Mouse (Mus musculus) common myeloid progenitor, adult 5-6 weeks (primary cell): ENCODE data around the gene Gm16368. TPM values are rescaled to one million over a fixed set of nuclear protein-coding genes. Genes with fewer than 3 reads are reported as not detected.
"Not testable (repeated sequence)": the region's sequence is repeated elsewhere in the genome, so short reads cannot be mapped to it uniquely, and the experiment has no call there.

Experiments used
- ATAC-seq: replicated peaks from 2 replicates; pipeline ENCODE4 v1.8.0; 2016; ENCODE audit warnings: low read depth, mild to moderate bottlenecking, moderate TSS enrichment, inconsistent platforms; ENCODE audit not compliant: poor library complexity, severe bottlenecking
- total RNA-seq: library from RNA; stranded (forward); fragments of 200-1000, 187-1606 nt; gene quantifications from 2 replicates; pipeline ENCODE4 v1.2.3, GENCODE M21; 2017

Gene Gm16368
- not detected in 2 replicates for total RNA-seq

- ATAC-seq: not testable (repeated sequence)
These were observed at the start of gene Gm16368 for GRCm38 (mm10) chr12:88083397-88083796. Gene Gm16368, plus strand, starts transcription at chr12:88083697.

- ATAC-seq: not testable (repeated sequence)
These were observed 44.4 kb upstream of the Gm16368 start for GRCm38 (mm10) chr12:88039062-88039461.

GRCm38 (mm10) chr12:88039703-88040102 lies 43.8 kb upstream of the Gm16368 start:
- ATAC-seq: not testable (repeated sequence)

GRCm38 (mm10) chr12:88045226-88045625 lies 38.3 kb upstream of the Gm16368 start:
- not testable (repeated sequence) for ATAC-seq

Other genes with a start within 250 kb of the Gm16368 start
- not detected in 2 replicates for gene Gm2001, start 241.4 kb upstream of the Gm16368 start, total RNA-seq
- not detected in 2 replicates for gene Gm2016, start 209.6 kb upstream of the Gm16368 start, total RNA-seq
- gene Gm2022, start 188.3 kb upstream of the Gm16368 start, total RNA-seq: not detected in 2 replicates
- gene Gm2035, start 163.8 kb upstream of the Gm16368 start, total RNA-seq: not detected in 2 replicates
- gene Gm2042, start 129.6 kb upstream of the Gm16368 start, total RNA-seq: not detected in 2 replicates
- gene Gm2075, start 71.8 kb upstream of the Gm16368 start, total RNA-seq: not detected in 2 replicates
- gene Gm6803, start 64.9 kb upstream of the Gm16368 start, total RNA-seq: not detected in 2 replicates
- not detected in 2 replicates for gene Gm2056, start 56.7 kb upstream of the Gm16368 start, total RNA-seq
- gene Gm10436, start 98.4 kb downstream of the Gm16368 start, total RNA-seq: not detected in 2 replicates
- gene Gm8332, start 166.4 kb downstream of the Gm16368 start, total RNA-seq: not detected in 2 replicates
- not detected in 2 replicates for gene Gm5662, start 190.8 kb downstream of the Gm16368 start, total RNA-seq
- gene Gm5039, start 240.3 kb downstream of the Gm16368 start, total RNA-seq: not detected in 2 replicates